Mouse (Mus musculus) R1 (cell line): ENCODE measurements around the gene Unc5b.

ENCODE experiments used
- DNase-seq: peaks from one replicate; pipeline ENCODE4 v3.0.0-alpha.2; 2018; ENCODE audit warnings: low read depth, low spot score

Unc5b gene

GRCm38 (mm10) chr10:60831379-60831778, at the start of gene Unc5b:
Unc5b (minus strand) TSS chr10:60831581.
- DNase-seq = peak; percentile 73

- no peak for DNase-seq
Measured at GRCm38 (mm10) chr10:60879817-60880216, 48.4 kb upstream of the Unc5b start.

- DNase-seq = no peak
Measured at GRCm38 (mm10) chr10:60877075-60877474, 45.7 kb upstream of the Unc5b start.

- no peak for DNase-seq
Measured at GRCm38 (mm10) chr10:60875011-60875410, 43.6 kb upstream of the Unc5b start.

- no peak for DNase-seq
Measured at GRCm38 (mm10) chr10:60863318-60863717, 31.9 kb upstream of the Unc5b start.

GRCm38 (mm10) chr10:60862477-60863293, 31.3 kb upstream of the Unc5b start:
- DNase-seq = peak; percentile 60

GRCm38 (mm10) chr10:60845271-60845670, 13.9 kb upstream of the Unc5b start:
- DNase-seq = peak; percentile 68

- no peak for DNase-seq
Measured at GRCm38 (mm10) chr10:60838816-60839215, 7.4 kb upstream of the Unc5b start.

GRCm38 (mm10) chr10:60834949-60835348, 3.6 kb upstream of the Unc5b start:
- peak; percentile 42 for DNase-seq

- no peak for DNase-seq
Measured at GRCm38 (mm10) chr10:60832664-60833173, 1.3 kb upstream of the Unc5b start.

- peak; percentile 60 for DNase-seq
Measured at GRCm38 (mm10) chr10:60830556-60831350, 628 bp downstream of the Unc5b start.

- no peak for DNase-seq
Measured at GRCm38 (mm10) chr10:60830000-60830399, 1.4 kb downstream of the Unc5b start.

- DNase-seq = no peak
Measured at GRCm38 (mm10) chr10:60829071-60829470, 2.3 kb downstream of the Unc5b start.

- DNase-seq = peak; percentile 84
Measured at GRCm38 (mm10) chr10:60827901-60828670, 3.3 kb downstream of the Unc5b start.

GRCm38 (mm10) chr10:60827266-60827665, 4.1 kb downstream of the Unc5b start:
- DNase-seq = peak; percentile 25

- peak; percentile 94 for DNase-seq
Measured at GRCm38 (mm10) chr10:60826461-60827237, 4.7 kb downstream of the Unc5b start.

- no peak for DNase-seq
Measured at GRCm38 (mm10) chr10:60825955-60826354, 5.4 kb downstream of the Unc5b start.

- no peak for DNase-seq
Measured at GRCm38 (mm10) chr10:60823744-60824143, 7.6 kb downstream of the Unc5b start.

- DNase-seq = no peak
Measured at GRCm38 (mm10) chr10:60822641-60823425, 8.5 kb downstream of the Unc5b start.

GRCm38 (mm10) chr10:60821736-60822358, 9.5 kb downstream of the Unc5b start:
- DNase-seq = no peak
